Comparison of ENCODE assay signal across 9 mouse cellular contexts in the genomic region with DNA sequence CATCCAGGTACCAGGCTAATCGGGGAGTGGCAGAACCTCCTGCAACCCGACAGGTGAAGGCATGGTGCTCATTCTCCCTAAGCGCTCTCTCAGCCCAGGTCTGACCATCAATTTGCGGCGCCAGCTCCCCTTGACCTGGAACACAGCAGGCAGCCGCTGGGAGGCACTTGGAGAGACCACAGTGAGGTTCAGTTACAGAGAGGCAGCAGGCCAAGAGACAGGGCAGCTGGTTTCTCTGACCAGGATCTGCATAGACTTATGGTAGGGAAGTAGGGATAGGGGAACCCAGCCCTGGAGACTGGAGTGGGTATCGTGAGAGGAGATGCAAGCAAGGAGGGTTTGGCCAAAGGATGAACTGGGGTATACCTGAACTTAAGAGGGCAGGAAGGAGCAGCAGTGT. TPM values are rescaled to one million over a fixed set of nuclear protein-coding genes. Genes with fewer than 3 reads are reported as not detected.
A peak's percentile ranks its signal among the peaks of the same experiment; 100 is the strongest.
DNase-seq lines count a peak whose midpoint lies in the region; ATAC-seq lines count a peak whose summit lies in the region.
"Had no signal": no experiment of that assay in that cellular context is flagged by ENCODE, and none has a peak within 500 bp of the region (broad histone marks: within the 10 kb centered on the region; RNA-seq: fewer than 3 reads in every experiment).

No protein-coding gene starts in this region.

- no peak overlapping the region for H3K9ac ChIP-seq in heart, embryonic 16.5 days (ENCODE audit: low read length)
- peak overlapping the region; percentile 66 for H3K9ac ChIP-seq in hindbrain, embryonic 14.5 days
- H3K9ac ChIP-seq in midbrain, embryonic 13.5 days (replicated peaks) = peak overlapping the region; percentile 77
- H3K9ac ChIP-seq: liver, embryonic 14.5 days had no signal

- no peaks in the 10 kb centered on the region for H3K9me3 ChIP-seq in heart, embryonic 16.5 days (replicated peaks; ENCODE audit: control insufficient read depth, low read length)
- no peaks in the 10 kb centered on the region for H3K9me3 ChIP-seq in hindbrain, embryonic 14.5 days (ENCODE audit: control insufficient read depth, low read length)
- H3K9me3 ChIP-seq in midbrain, embryonic 13.5 days = no peaks in the 10 kb centered on the region

- 37% methylated on average over 7 of the region's 7 CpGs for WGBS in heart, embryonic 16.5 days
- 49% methylated on average over 7 of the region's 7 CpGs for WGBS in hindbrain, embryonic 14.5 days
- WGBS in midbrain, embryonic 13.5 days = 39% methylated on average over 7 of the region's 7 CpGs

- no peak overlapping the region for H3K27ac ChIP-seq in heart, embryonic 16.5 days (ENCODE audit: low read length)
- H3K27ac ChIP-seq in hindbrain, embryonic 14.5 days = no peak overlapping the region
- no peak overlapping the region for H3K27ac ChIP-seq in midbrain, embryonic 13.5 days
- H3K27ac ChIP-seq: liver, embryonic 14.5 days had no signal

- H3K36me3 ChIP-seq in heart, embryonic 16.5 days (ENCODE audit: control insufficient read depth, insufficient read depth) = no peaks in the 10 kb centered on the region
- no peaks in the 10 kb centered on the region for H3K36me3 ChIP-seq in hindbrain, embryonic 14.5 days (replicated peaks; ENCODE audit: control insufficient read depth, insufficient read depth)
- no peaks in the 10 kb centered on the region for H3K36me3 ChIP-seq in midbrain, embryonic 13.5 days

- DNase-seq in heart, adult 8-10 months (ENCODE audit: low spot score) = no peak
- peak; percentile 24 to 33 for DNase-seq in cerebellum, postnatal 36 days
- no peak for DNase-seq in hindbrain, embryonic 14.5 days (ENCODE audit: low spot score)
- no peak for DNase-seq in left cerebral cortex, adult 18-20 months (ENCODE audit: low spot score in 2 of 2)
- DNase-seq in urinary bladder, adult 18-20 months (ENCODE audit: low spot score in 2 of 2) = no peak
- DNase-seq in T-cell, adult 2 months (ENCODE audit: low spot score) = no peak

- no peak for ATAC-seq in heart, embryonic 16.5 days (replicated peaks; ENCODE audit: extremely low read depth, insufficient read depth, low FRiP score)
- ATAC-seq in hindbrain, embryonic 14.5 days (ENCODE audit: low FRiP score) = no peak
- ATAC-seq in midbrain, embryonic 13.5 days = no peak

- H3K27me3 ChIP-seq in heart, embryonic 16.5 days (ENCODE audit: control insufficient read depth, insufficient read depth, low read length) = peaks cover 9% of the 10 kb centered on the region
- H3K27me3 ChIP-seq in hindbrain, embryonic 14.5 days (ENCODE audit: control insufficient read depth, insufficient read depth, low read length) = no peaks in the 10 kb centered on the region
- H3K27me3 ChIP-seq in midbrain, embryonic 13.5 days = peaks cover 30% of the 10 kb centered on the region

- H3K4me2 ChIP-seq in heart, embryonic 16.5 days (ENCODE audit: low read depth, low read length) = peak overlapping the region; percentile 98
- H3K4me2 ChIP-seq in hindbrain, embryonic 14.5 days (replicated peaks) = peak overlapping the region; percentile 92
- peak overlapping the region; percentile 95 for H3K4me2 ChIP-seq in midbrain, embryonic 13.5 days (replicated peaks)

- no peak overlapping the region for H3K4me3 ChIP-seq in heart, embryonic 16.5 days (ENCODE audit: low read length)
- H3K4me3 ChIP-seq in hindbrain, embryonic 14.5 days (replicated peaks; ENCODE audit: low read length) = peak overlapping the region; percentile 64
- H3K4me3 ChIP-seq in midbrain, embryonic 13.5 days (replicated peaks) = peak overlapping the region; percentile 64

- H3K4me1 ChIP-seq in heart, embryonic 16.5 days (ENCODE audit: control insufficient read depth, insufficient read depth, low read length) = peaks cover 8% of the 10 kb centered on the region
- peaks cover 10% of the 10 kb centered on the region for H3K4me1 ChIP-seq in hindbrain, embryonic 14.5 days (replicated peaks; ENCODE audit: control insufficient read depth, insufficient read depth, low read length)
- H3K4me1 ChIP-seq in midbrain, embryonic 13.5 days (replicated peaks) = peaks cover 23% of the 10 kb centered on the region

RNA-seq across cellular contexts. Expression of gene Tmem25, which starts 0.8 kb away (rescaled TPM):
- 2.7 TPM in 2 replicates for polyA plus RNA-seq in heart, embryonic 16.5 days (2015; fragmentation: Nextera tagmentation; extraction: Ambion mirVana)
- total RNA-seq in heart, adult 8-10 months (2022) = 10 to 100 TPM in 2 of 4 experiments, 1 to 10 TPM in 2; 8.6 to 21.9 (median 10.5) TPM
- polyA plus RNA-seq in hindbrain, embryonic 14.5 days (2014; fragmentation: Nextera tagmentation; extraction: Ambion mirVana) = 14.2 and 14.3 TPM in 2 replicates
- 8.7 and 9.2 TPM in 2 replicates for polyA plus RNA-seq in midbrain, embryonic 13.5 days (2015; fragmentation: Nextera tagmentation; extraction: Ambion mirVana)
- 10 to 100 TPM; 52.2 to 66.1 TPM for total RNA-seq in left cerebral cortex, adult 18-20 months (2021)

RNA-seq across cellular contexts. Expression of gene Ttc36, which starts 4.6 kb away (rescaled TPM):
- polyA plus RNA-seq in heart, embryonic 16.5 days (2015; fragmentation: Nextera tagmentation; extraction: Ambion mirVana) = 0.39 and 1.1 TPM in 2 replicates
- total RNA-seq in heart, adult 8-10 months (2022) = 1 to 10 TPM in 2 of 4 experiments, under 1 TPM in 2; 0.63 to 1.5 (median 0.97) TPM
- not detected in 2 replicates for polyA plus RNA-seq in hindbrain, embryonic 14.5 days (2014; fragmentation: Nextera tagmentation; extraction: Ambion mirVana)
- not detected in 2 replicates for polyA plus RNA-seq in midbrain, embryonic 13.5 days (2015; fragmentation: Nextera tagmentation; extraction: Ambion mirVana)
- total RNA-seq in left cerebral cortex, adult 18-20 months (2021) = under 1 TPM; 0.80 to 0.95 TPM

RNA-seq across cellular contexts. Expression of gene Ift46, which starts 30.6 kb away (rescaled TPM):
- 56.9 and 65.2 TPM in 2 replicates for polyA plus RNA-seq in heart, embryonic 16.5 days (2015; fragmentation: Nextera tagmentation; extraction: Ambion mirVana)
- 10 to 100 TPM; 19.1 to 35.6 (median 22.8) TPM for total RNA-seq in heart, adult 8-10 months (2022)
- polyA plus RNA-seq in hindbrain, embryonic 14.5 days (2014; fragmentation: Nextera tagmentation; extraction: Ambion mirVana) = 141 and 158 TPM in 2 replicates
- polyA plus RNA-seq in midbrain, embryonic 13.5 days (2015; fragmentation: Nextera tagmentation; extraction: Ambion mirVana) = 171 and 183 TPM in 2 replicates
- total RNA-seq in left cerebral cortex, adult 18-20 months (2021) = 10 to 100 TPM; 67.8 to 72.0 TPM

RNA-seq across cellular contexts. Expression of gene Arcn1, which starts 30.7 kb away (rescaled TPM):
- 120 and 132 TPM in 2 replicates for polyA plus RNA-seq in heart, embryonic 16.5 days (2015; fragmentation: Nextera tagmentation; extraction: Ambion mirVana)
- total RNA-seq in heart, adult 8-10 months (2022) = 10 to 100 TPM; 79.7 to 89.3 (median 80.9) TPM
- polyA plus RNA-seq in hindbrain, embryonic 14.5 days (2014; fragmentation: Nextera tagmentation; extraction: Ambion mirVana) = 148 and 169 TPM in 2 replicates
- polyA plus RNA-seq in midbrain, embryonic 13.5 days (2015; fragmentation: Nextera tagmentation; extraction: Ambion mirVana) = 142 and 145 TPM in 2 replicates
- total RNA-seq in left cerebral cortex, adult 18-20 months (2021) = 10 to 100 TPM; 90.0 to 95.3 TPM

Comparison
In these comparisons a context has a peak if more than half of its experiments do, and no peak if none do; other contexts are left out.
1. DNase-seq: peak in cerebellum, postnatal 36 days (2 of 2); none in heart, adult 8-10 months (single experiment), hindbrain, embryonic 14.5 days (single experiment), left cerebral cortex, adult 18-20 months (0 of 2), urinary bladder, adult 18-20 months (0 of 2) and T-cell, adult 2 months (single experiment).
2. Peak in every context shown above with its lines, with median percentiles within 50 percentile points of each other: H3K4me2 ChIP-seq.